Mouse (Mus musculus) neural tube, embryonic 10.5 days (tissue): Measurements from ENCODE around the gene Nudt3.

ENCODE experiments used
- DNase-seq: peaks from one replicate; pipeline ENCODE4 v3.0.0-alpha.2; 2017; ENCODE audit warnings: low spot score; ENCODE audit errors: extremely low spot score

The Nudt3 gene

DNA sequence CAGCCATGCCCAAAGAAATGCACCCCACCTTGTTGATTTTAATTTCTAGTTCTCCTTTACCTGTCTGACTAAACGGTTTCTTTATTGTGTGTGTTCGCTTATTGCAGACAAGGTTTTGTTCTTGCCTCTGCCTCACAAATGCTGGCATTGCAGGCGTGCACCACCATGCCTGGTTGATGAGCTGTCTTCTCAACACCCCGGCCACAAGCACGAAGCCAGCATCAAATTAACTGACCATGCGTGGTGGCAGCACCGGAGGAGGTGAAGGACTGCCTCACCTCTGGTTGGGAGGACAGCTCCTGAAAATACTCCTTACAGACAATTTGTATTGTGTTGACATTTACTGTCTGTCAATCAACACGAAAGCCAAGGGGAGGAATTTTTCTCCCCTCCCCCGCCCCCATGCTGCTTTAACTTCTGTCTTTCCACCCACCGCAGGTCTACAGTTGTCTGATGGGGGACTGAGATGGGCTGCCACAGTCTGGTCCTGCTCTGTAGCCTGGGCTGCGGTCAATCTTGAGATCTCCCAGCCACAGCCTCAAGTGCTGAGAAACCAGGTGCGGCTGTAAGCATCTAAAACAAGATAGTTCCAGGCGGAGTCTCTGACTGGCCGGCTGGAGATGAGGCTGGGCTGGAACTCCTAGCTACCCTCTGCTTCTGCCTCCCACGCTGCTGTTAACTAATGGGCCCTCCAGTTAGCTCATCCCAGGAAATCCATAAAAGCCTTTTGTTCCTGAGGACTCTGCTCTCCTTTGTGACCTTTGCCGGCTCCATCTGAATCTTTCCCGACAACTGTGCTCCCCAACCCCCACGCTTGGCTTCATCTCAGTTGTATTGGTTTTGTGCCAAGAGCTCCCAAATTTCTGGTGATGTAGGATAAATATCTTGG is 13.1 kb upstream of the Nudt3 start, which contains the start of gene Rps10:
TSS of gene Rps10 (minus strand) at position 538 of the 889 bp plus-strand sequence.
- peak; percentile 45 for DNase-seq

GRCm38 (mm10) chr17:27635575-27635903 is 12.2 kb upstream of the Nudt3 start:
- DNase-seq = peak; percentile 34

DNA sequence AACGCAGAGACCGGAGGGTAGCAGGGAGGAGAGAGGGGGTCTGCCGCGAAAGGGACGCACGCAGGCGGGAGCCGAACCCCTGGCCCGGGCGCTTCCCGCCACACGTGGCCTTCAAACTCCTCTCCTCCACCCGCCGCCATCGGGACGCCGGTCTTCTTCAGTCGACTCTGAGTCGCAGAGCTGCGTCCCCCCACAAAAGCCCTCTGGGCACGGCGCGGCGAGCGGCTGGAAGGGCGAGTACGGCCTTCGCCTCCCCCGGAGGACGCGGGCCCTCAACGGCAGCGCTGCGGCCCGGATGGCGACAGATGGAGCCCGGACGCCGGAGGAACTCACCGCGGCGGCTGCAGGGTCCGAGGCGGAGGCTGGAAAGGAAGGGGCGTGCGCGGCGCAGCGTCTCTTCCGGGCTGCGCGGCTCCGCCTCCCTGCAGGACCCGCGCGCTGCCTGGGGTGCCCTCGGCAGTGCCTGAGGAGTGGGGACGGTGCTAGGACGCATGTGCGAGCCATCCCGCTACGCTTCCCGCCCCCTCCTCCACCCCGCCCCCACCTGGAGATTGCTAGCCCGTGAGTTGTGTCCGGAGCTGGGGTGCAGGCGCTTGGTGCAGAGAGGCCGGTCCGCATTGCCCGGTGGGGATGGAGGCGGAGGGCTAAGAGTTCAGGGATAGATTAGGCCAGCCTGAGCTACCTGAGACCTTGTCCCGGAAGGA is 11.7 kb upstream of the Nudt3 start, which contains the start of gene RPS10-NUDT3:
TSS of gene RPS10-NUDT3 (minus strand) at position 352 of the 704 bp plus-strand sequence.
- DNase-seq = peak; percentile 95

DNA sequence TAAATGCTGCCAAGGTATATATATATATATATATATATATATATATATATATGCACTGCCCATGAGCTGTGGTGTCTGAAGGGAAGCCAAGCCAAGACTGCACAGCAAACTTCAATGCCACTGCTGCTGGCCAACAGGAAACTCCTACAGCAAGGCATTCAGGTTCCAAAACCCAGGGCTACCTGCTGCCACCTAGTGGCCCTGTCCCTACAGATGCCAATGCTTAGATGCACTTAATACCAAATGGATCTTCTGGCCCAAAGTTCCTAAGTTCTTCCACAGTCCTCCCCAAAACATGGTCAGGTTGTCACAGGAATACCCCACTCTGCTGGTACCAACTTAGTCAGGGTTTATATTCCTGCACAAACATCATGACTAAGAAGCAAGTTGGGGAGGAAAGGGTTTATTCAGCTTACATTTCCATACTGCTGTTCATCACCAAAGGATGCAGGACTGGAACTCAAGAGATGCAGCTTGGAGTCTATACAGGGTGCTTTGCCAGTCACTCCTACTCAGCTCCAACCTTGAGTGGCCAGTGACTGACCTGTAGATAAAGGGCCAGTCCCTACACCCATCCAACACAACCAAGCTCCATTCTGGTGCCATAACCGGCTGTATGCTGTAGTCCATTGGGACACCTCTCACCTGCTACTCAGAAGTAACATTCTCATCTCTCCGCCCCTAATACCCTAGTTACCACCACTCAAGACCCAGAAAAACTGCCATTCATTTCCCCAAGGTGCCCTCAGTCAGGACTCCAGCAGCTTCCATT is 6.1 kb upstream of the Nudt3 start:
- peak; percentile 73 for DNase-seq

GRCm38 (mm10) chr17:27628376-27628775 is 5.1 kb upstream of the Nudt3 start:
- no peak for DNase-seq

GRCm38 (mm10) chr17:27627451-27627850 is 4.2 kb upstream of the Nudt3 start:
- no peak for DNase-seq

DNA sequence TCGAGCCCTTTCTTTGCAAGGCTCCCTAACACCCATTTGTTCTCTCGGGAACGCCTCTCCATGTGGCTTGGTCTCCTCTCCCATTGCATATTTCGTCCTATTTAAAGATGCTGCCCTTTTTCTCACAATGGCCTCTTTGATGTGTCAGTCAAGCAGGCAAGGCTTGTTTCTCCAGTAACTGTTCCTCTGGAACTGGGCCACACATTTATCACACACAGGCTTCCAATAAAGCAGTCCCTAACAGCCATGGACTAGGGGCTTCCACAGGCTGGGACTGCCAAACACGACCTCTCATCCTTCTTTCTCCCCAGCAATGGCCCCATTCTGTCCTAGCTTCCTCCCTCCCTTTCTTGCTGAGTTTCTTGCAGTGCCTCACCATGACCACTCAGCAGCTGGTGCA is 3.4 kb upstream of the Nudt3 start:
- no peak for DNase-seq

DNA sequence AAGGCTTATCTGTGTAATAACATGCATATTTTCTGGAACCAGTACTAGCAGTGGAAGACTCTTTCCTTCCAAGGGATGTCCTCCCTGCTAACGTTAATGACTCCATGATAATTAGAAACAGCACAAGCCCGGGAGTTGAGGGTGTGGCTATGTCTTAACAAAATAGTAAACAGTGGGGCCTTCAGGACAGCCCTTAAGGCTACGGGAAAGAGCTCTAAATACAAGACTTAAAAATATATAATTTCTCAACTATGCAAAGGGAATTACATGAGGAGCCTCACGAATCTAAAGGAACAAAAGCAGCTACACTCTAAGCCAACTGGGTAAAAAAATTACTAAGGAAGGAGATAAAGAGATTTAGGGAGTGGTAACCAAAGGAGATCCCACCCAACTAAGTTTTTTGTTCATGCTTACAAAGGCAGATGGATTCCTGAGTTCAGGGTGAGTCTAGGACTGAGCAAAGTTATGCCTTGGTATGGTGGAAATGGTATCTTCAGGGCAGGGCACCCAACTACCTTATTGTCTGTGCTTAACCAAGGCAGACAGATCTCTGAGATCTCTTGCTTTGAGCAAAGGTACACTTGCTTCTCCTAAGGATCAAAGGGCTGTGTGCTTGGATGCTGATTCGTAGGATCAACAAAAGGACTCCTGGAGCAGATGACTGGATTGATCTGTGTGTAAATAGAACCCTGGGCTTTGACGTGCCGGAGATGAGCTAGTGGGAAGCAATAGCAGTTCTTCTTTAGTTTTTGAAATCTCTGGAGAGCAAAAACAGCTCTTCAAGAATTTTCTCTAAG is 2.4 kb upstream of the Nudt3 start:
- DNase-seq = no peak

- peak; percentile 79 for DNase-seq
Measured at GRCm38 (mm10) chr17:27622611-27623359, 510 bp downstream of the Nudt3 start.

- peak; percentile 63 for DNase-seq
Measured at GRCm38 (mm10) chr17:27621705-27622531, 1.4 kb downstream of the Nudt3 start.

- no peak for DNase-seq
Measured at GRCm38 (mm10) chr17:27621161-27621560, 2.1 kb downstream of the Nudt3 start.

GRCm38 (mm10) chr17:27615388-27615787 is 7.9 kb downstream of the Nudt3 start:
- DNase-seq = no peak

- no peak for DNase-seq
Measured at GRCm38 (mm10) chr17:27613016-27613415, 10.3 kb downstream of the Nudt3 start.

- no peak for DNase-seq
Measured at GRCm38 (mm10) chr17:27611994-27612393, 11.3 kb downstream of the Nudt3 start.

- DNase-seq = no peak
Measured at GRCm38 (mm10) chr17:27611519-27611884, 11.8 kb downstream of the Nudt3 start.

DNA sequence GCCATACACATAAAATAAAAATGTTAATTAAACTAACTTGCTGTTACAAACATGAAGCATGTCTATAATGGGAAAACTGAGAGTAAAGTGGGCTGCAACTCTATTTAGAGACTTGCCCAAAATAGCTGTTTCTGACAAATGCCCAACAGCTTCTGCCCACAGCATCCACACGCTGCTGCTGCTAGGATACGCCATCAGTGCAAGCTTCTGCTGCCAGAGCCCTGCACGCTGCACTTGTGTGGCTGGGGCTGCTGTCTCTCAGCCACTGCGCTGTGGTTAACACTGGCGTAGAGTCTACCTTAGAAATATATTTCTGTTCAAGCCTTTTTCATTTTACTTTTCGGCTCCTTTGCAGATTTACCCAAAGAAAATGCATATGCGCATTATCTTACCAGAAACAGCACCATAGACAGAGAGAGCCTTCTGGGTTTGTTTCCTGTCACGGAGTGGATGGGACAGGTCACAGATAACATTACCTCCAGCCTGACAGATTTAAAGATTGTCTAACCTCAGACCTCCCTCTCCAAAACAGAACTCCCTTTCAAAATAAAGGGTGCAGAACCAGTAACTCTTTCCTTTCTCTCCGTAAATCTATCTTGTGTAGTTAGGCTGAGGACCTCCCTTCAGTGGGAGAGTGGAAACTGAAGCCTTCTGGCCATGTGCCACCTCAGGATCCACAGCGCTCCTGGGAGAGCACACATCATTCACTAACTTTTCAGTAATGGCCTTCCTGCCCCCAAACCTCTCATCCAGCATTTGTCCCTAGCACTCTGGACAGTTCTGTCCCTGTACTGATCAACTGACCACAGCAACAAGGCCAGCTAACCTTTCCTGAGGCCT is 12.4 kb downstream of the Nudt3 start:
- DNase-seq = no peak

DNA sequence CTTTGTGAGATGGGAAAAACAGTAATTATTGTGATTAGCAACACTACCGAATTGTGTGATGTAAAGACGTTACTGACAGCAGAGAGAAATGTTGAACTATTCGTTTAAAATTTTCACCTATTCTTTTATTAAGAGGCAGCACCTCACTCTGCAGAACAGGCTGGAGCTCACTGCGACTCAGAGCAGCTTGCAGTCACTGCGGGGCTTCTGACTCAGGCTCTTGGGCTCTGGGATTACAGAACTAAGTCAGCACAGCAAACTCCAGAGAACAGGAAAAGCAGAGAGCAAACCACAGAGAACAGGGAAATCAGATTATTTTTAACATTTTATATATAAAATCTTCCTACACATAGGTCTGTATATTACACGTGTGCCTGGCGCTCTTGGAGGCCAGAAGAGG is 13.7 kb downstream of the Nudt3 start:
- DNase-seq = no peak

DNA sequence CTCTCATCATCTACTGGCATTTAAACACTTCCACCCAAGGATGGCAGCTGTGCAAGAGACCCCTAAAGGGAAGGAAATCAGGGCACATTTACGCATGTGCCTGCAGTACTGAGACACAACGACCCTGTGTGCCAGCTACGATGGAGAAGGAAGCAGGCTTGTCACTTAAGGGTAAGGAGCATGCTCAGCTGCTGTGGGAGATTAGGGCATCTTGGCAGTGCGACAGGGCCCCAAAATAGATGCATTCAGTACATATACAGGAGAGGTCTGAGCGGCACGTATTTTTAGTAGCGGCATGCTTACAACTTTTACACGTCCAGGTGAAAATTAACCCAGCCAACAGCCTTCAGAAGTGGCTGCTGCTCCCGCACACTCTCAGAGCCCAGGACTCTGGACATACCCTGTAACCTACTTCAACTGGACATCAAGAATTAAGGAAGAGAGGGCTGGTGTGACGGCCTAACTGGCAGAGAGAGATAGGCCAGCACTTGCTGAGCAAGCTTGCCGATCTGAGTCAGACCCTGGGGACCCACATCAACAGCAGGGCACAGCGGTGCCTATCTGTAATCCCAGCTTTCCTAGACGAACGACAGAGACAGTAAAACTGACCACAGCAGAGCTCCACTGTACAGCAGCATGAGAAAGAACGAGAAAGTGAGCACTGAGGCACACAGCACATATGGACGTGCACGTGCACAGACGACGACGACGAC is 19.6 kb downstream of the Nudt3 start:
- no peak for DNase-seq
